Mouse (Mus musculus) erythroid progenitor cell, adult 5-6 weeks (primary cell): ENCODE results near the gene Dlg3. TPM values are rescaled to one million over a fixed set of nuclear protein-coding genes. Genes with fewer than 3 reads are reported as not detected.

Source experiments
- ATAC-seq: replicated peaks from 2 replicates; pipeline ENCODE4 v1.8.0; 2016; ENCODE audit warnings: moderate number of reproducible peaks, mild to moderate bottlenecking, moderate TSS enrichment, inconsistent platforms; ENCODE audit not compliant: poor library complexity, low FRiP score, severe bottlenecking
- total RNA-seq, 2 experiments: library from RNA; stranded (forward) in 1 of 2; stranded (reverse) in 1 of 2; fragments of 150-400 nt in 1 of 2; fragments of 186-747, 209-891 nt in 1 of 2; gene quantifications; 2 replicates each; pipeline versions ENCODE4 v1.2.3 to v1.2.4; 2015 to 2017; ENCODE audit warnings: low replicate concordance in 2 of 2

Dlg3 gene
- total RNA-seq, 2 experiments from 2014 or later, result 0.45 TPM; not detected in 1

- ATAC-seq, result no peak
These were observed 28.7 kb downstream of the Dlg3 start for GRCm38 (mm10) chrX:100796041-100796740.

GRCm38 (mm10) chrX:100796741-100797090, 29.2 kb downstream of the Dlg3 start:
- ATAC-seq, result no peak

GRCm38 (mm10) chrX:100797370-100797769, 29.8 kb downstream of the Dlg3 start:
- no peak for ATAC-seq

GRCm38 (mm10) chrX:100797851-100798527, 30.5 kb downstream of the Dlg3 start:
- no peak for ATAC-seq

- no peak for ATAC-seq
These were observed 33.1 kb downstream of the Dlg3 start for GRCm38 (mm10) chrX:100800643-100801042.

GRCm38 (mm10) chrX:100802034-100802433, 34.5 kb downstream of the Dlg3 start:
- no peak for ATAC-seq

- no peak for ATAC-seq
These were observed 43.6 kb downstream of the Dlg3 start for GRCm38 (mm10) chrX:100811129-100811528.

- ATAC-seq, result no peak
These were observed 46.6 kb downstream of the Dlg3 start for GRCm38 (mm10) chrX:100814139-100814538.

- no peak for ATAC-seq
These were observed 48.2 kb downstream of the Dlg3 start for GRCm38 (mm10) chrX:100815766-100816165.

GRCm38 (mm10) chrX:100818681-100819080, 51.2 kb downstream of the Dlg3 start:
- ATAC-seq, result no peak

- no peak for ATAC-seq
These were observed 53.6 kb downstream of the Dlg3 start for GRCm38 (mm10) chrX:100821149-100821548.

- no peak for ATAC-seq
These were observed 58.0 kb downstream of the Dlg3 start for GRCm38 (mm10) chrX:100825557-100825956.

GRCm38 (mm10) chrX:100832806-100833205, 65.3 kb downstream of the Dlg3 start:
- ATAC-seq, result no peak

- ATAC-seq, result no peak
These were observed 71.7 kb downstream of the Dlg3 start for GRCm38 (mm10) chrX:100839211-100839610.

Other genes starting within 250 kb of the Dlg3 start
- gene Dgat2l6, start 242.9 kb upstream of the Dlg3 start, total RNA-seq (2015; ENCODE audit: low replicate concordance), result 0.84 TPM in 1 of 2 replicates, not detected in the other
- gene Dgat2l6, start 242.9 kb upstream of the Dlg3 start, total RNA-seq (2017; ENCODE audit: low replicate concordance), result not detected in 2 replicates
- gene Awat1, start 195.5 kb upstream of the Dlg3 start, total RNA-seq (2015; ENCODE audit: low replicate concordance), result not detected in 2 replicates
- gene Awat1, start 195.5 kb upstream of the Dlg3 start, total RNA-seq (2017; ENCODE audit: low replicate concordance), result 0.64 TPM in 1 of 2 replicates, not detected in the other
- not detected in 2 replicates for gene P2ry4, start 172.9 kb upstream of the Dlg3 start, total RNA-seq (2015; ENCODE audit: low replicate concordance)
- gene P2ry4, start 172.9 kb upstream of the Dlg3 start, total RNA-seq (2017; ENCODE audit: low replicate concordance), result not detected in 2 replicates
- gene Arr3, start 162.2 kb upstream of the Dlg3 start, total RNA-seq (2015; ENCODE audit: low replicate concordance), result not detected in 2 replicates
- not detected in 2 replicates for gene Arr3, start 162.2 kb upstream of the Dlg3 start, total RNA-seq (2017; ENCODE audit: low replicate concordance)
- 137 and 151 TPM in 2 replicates for gene Kif4, start 142.0 kb upstream of the Dlg3 start, total RNA-seq (2015; ENCODE audit: low replicate concordance)
- gene Kif4, start 142.0 kb upstream of the Dlg3 start, total RNA-seq (2017; ENCODE audit: low replicate concordance), result 205 and 247 TPM in 2 replicates
- gene Pdzd11, start 141.2 kb upstream of the Dlg3 start, total RNA-seq (2015; ENCODE audit: low replicate concordance), result 84.3 and 91.5 TPM in 2 replicates
- 49.3 and 52.7 TPM in 2 replicates for gene Pdzd11, start 141.2 kb upstream of the Dlg3 start, total RNA-seq (2017; ENCODE audit: low replicate concordance)
- gene Gdpd2, start 37.8 kb upstream of the Dlg3 start, total RNA-seq (2015; ENCODE audit: low replicate concordance), result 1.3 and 9.7 TPM in 2 replicates
- gene Gdpd2, start 37.8 kb upstream of the Dlg3 start, total RNA-seq (2017; ENCODE audit: low replicate concordance), result 6.9 and 18.0 TPM in 2 replicates